Mouse (Mus musculus): Measurements from ENCODE around the gene Nexmif.
"Not testable (repeated sequence)": the region's sequence is repeated elsewhere in the genome, so short reads cannot be mapped to it uniquely, and the experiment has no call there.

Nexmif gene

DNA sequence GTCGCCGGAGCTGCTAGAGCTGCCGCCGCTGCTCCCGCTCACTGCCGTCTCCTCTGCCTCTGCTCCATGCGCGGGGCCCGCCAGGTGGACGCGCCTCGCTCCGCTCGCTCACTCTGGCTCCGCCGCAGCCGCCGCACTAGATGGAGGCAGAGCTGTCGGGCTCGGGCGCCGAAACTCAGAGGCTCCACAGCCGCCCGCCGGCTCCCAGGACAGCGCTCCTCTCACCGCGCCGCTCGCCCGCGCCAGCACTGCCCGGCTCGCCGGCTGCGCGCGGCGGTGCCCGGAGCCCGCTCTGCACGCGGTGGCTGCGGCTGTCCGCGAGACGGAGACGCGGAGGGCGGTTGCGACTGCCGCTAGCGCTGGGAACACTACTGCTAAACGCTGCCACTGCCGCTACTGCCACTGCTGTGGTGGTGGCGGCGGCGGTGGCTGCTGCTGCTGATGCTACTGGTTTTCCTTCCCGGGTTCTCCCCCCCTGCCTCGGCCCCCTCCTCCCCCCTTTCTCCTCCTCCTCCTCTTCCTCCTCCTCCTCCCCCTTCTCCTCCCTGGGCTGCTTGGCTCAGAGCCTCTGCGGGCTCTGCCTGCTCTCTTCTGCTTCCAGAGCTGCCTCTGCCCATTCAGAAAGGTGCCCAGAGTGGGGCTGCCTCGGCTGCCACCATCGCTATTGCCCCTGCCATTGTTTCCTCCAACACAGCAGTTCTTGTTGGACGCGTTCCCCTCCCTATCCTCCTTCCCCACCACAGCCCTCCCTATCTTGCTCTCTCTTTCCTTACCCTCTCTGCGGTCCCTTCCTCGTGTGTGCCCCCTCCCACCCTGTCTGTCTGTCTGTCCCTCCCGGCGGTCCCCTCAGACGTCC lies at the start of gene Nexmif:
Gene Nexmif, minus strand, starts transcription at position 450 of the 856 bp plus-strand sequence.
- DNase-seq (ENCODE audit: low spot score): no peak

DNA sequence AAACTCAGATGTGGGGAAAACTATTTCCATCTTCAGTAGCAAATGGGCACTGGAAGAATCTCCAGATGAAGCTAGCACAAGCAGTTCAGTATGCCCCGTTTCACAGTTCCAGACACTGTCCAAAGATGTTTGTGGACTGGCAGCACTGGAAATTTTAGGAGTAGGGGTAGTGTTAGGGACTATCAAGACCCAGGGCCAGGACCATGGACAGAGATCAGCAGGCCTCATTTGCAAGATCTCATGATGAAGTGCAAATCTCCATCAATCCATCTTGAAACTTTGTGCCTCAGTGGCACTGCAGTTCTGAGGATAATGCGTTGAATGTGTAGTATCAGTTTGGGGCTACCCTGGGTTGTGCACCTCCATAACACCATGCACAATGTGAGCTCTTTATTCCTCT lies 7.7 kb upstream of the Nexmif start:
- no peak for DNase-seq (ENCODE audit: low spot score)

DNA sequence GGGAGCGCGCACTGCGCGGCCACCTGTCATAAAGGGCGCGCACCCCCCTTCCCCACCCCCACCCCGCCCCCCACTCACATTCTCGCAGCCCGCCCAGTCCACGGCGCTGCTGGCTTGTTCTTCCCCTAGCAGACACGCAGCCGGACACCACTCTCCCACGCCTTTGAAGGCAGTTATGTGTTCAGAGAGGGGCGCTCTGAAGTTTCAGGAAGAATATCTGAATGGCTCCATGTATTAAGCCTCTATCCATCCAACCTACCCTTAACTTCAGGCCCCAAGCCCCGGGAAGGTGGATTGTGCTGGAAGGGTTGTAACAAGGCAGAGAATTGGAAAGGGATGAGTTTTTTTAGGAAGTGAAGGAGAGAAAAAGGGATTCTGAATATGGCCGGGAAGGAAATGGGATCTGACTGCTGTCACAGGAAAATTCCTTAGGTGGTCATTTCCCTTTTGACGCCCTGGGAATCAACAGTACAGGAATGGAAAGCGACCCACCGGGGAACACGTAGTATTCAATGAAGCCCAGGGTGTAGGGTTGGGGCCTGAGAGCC lies 681 bp upstream of the Nexmif start:
- DNase-seq (ENCODE audit: low spot score): no peak

DNA sequence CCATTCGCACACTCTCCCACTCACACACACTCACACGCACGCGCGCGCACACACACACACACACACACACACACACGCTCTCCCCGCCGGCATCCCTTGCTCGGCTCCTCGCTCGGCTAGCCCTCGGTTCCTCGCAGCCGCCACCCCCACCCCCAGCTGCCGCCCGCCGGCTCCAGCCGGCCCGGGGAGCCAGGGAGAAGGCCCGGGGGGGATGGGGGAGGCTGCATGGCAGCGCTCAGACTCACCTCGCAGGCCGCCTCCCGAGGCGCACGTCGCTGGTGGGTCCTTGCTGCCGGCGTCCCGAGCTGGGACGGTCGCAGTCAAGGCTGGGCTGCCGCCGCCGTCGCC lies 623 bp downstream of the Nexmif start:
- DNase-seq (ENCODE audit: low spot score): no peak

DNA sequence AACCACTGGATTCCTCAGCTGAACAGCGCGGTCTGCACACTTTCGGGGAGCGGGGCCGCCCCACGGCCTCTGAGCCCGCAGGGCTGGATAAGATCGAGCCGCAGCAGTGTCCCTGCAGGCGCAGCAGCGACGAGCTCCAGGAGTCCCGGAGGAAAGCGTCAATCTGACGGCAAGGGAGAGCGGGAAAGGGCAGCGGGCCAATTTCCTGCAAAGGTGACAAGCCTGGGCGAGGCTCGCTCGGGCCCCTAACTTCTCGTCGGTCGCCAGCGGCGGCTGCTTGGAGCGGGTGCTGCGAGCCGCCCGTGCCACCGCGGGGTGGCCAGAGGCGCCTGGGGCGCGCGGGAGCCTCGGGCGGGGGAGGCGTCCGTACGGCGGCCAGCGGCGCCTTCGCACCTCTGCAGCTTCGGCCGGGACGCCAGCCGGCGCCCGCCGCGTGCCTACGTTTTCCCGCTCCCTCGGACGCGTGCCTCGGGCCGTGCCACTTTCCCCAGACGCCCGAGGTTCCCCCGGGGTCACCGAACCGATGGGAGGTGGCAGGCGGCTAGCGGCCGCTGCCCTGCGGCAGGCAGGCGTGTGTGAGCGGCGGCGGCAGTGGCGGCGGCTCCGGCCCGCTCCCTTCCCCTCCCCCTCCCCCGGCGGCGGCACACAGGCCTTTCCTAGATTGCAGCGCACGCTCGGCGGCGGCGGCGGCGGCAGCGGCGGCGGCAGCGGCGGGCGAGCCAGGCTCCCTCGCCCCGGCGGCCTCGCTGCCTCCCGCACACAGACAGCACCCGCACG lies 1.2 kb downstream of the Nexmif start:
- no peak for DNase-seq (ENCODE audit: low spot score)

DNA sequence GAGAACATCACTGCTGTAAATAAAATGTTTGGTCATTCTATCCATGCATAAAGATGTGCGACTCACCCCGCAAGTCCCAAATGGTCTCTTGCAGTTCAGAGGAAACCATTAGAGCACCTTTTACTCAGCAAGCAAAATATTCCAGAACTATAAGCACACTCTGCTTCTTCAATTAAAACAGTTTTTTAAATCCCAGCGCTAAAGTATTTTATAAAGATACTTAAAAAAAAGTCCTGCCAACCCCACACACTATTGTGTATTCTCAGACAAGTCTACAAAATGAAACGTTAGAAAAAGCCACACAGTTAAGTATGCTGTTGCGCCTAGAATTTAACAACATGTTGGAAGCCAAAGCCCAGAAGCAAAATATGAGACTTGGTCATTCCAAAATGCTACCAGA lies 1.9 kb downstream of the Nexmif start:
- DNase-seq (ENCODE audit: low spot score): no peak

DNA sequence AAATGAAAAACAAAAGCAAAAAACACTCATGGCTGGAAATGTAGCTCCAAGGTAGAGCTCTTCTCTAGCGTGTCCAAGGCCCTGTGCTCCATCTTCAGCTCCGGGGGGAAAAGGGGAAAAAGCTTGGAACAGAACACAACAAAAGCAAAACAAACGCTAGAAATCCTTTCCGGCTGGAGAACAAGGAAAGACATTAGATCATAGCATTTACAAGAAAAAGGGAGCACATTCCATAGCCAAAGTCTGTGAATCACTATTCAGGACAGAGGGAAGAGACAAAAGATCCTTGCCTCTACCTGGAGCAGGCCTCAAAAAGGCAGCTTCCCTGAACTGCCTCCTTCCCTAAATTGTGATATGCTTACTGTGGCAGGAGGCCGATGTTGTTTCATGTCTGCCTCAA lies 4.4 kb downstream of the Nexmif start:
- DNase-seq (ENCODE audit: low spot score): no peak

DNA sequence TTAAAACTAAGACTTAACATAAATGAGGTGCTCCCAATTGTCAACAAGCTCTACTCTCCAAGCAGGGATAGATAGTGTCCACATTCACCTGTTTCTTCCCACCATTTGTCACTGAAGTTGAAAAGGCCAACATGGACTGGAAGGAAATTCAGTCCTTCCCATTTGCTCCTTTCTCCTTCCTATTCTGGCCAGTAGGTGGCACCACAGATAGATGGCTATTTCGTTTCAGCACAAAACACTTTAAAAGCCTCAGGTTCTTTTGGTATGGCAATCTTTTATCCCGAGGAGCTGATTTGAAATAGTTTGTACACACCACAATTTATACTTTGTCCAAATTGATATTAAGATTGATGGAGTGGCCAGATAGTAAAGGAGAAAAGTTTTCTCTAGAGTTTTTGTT lies 21.7 kb downstream of the Nexmif start:
- no peak for DNase-seq (ENCODE audit: low spot score)

DNA sequence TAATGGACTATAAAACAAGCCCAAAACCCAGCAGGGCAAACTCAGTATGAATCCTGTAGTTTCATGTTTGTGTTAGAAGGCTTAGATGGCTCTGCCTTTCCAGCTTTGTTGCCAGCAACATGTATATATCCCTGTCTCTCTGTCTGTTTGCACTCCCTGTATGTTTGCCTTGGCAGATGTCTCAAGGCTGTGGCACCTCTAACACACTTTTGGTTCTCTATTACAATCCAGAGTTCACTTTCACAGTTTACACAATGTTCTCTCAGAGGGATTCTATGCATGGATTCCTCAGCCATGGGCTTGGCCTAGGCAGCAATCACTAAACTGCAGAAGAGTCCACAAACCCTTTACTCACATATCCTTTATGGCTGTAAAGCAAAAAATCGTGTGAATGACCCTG lies 50.9 kb downstream of the Nexmif start:
- DNase-seq (ENCODE audit: low spot score): no peak

DNA sequence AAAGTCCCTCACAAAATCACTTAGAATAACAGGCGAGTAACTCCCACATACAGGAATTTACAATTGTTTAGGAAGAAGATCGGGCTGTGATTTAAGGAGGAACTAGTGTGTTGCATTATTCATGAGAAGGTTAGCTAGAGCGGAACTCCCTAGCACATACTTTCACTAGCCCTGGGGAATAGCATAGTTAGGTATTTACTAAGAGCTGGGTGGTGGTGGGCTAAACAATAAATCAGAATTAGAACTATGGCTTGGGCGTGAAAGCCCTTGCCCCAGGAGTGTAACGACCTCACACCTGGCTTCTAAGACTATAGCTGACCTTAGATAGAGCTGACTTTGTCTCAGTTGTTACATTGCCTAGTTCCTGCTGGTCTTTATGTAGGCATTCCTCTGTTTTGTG lies 85.7 kb downstream of the Nexmif start:
- not testable (repeated sequence) for DNase-seq (ENCODE audit: low spot score)

DNA sequence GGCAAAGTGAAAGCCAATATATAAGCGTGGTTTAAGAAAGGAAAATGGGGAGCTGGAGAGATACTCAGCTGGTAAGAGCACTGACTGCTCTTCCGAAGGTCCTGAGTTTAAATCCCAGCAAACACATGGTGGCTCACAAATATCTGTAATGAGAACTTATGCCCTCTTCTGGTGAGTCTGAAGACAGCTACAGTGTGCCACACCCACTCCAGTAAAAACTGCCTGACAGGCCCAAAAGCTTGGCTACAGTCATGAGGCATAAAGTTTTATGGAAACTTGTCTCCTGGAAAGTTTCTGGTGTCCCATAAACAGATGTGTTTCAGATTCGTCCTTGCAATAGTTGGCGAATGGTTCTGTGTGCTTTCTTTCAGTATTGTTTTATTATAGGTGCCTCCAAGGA lies 86.4 kb downstream of the Nexmif start:
- no peak for DNase-seq (ENCODE audit: low spot score)

DNA sequence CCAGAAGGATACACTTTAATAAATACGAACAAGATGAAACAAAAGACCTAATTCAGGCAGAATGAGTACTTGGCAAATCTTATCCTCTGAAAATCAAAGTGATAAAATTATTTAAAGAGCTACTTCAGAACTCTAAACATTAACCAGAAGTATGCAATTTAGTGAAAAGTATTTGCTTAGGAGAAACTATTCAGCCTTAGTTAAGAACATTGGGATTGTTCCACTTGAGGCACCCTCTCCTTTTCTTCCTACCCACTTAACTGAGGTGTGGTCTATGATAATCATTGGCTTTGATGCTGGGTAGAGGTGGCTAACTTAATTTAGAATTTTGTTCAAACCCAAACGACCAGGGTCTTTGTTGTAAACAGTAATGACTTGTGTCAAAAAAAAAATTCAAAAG lies 146.1 kb downstream of the Nexmif start:
- no peak for DNase-seq (ENCODE audit: low spot score)

DNA sequence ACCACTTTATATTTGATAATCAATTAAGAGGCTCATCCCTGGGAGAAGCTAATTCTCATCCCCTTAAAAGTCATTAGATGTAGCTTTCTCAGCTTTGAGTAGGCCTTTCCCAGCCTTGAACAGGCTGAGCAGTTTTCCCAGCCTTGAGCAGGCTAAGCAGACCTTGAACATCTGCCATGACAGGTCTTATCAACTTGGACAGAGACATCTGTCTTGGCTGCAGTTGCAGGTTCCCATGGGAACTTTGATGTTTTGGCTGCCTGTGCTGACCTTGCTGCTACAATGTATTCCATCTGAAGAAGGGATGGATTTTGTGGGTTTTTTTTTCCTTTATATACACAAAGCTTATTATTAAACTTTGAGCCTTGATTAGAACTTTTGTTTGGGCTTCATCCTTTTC lies 160.7 kb downstream of the Nexmif start:
- DNase-seq (ENCODE audit: low spot score): no peak

DNA sequence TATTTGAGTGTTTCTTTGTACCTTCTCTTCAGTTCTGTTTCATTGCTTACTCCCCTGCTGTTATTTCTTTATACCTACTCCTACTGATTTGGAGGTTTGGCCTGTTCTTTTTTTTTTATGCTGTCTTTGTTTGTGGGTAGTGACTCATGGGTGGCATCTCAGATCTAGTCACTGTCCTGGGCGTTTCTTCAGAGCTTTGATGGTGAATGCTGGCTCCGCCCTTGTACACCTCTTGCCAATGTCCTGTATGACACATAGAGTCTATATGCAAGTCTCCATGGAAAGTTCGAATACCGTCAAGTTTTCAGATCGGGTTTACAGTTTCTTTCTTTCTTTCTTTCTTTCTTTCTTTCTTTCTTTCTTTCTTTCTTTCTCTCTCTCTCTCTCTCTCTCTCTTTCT lies 167.1 kb downstream of the Nexmif start:
- DNase-seq (ENCODE audit: low spot score): no peak

DNA sequence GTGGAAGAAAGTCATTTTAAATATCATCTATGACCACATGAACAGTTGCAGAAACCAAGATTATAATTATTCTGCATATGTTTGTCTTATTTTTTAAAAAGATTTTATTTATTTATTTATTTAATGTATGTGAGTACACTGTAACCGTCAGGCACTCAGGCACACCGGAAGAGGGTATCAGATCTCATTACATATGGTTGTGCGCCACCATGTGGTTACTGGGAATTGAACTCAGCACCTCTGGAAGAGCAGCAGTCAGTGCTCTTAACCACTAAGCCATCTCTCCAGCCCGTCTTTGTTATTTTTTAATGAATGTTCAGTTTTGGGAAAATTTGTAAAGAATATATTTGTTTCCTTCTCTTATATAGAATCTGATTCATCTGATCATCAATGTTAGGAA lies 168.2 kb downstream of the Nexmif start:
- no peak for DNase-seq (ENCODE audit: low spot score)

Data from layer of hippocampus, adult 9-10 months (tissue).